Comparison of ENCODE assay signal across 20 mouse cellular contexts in genomic region chr6:140492043-140492442, GRCm38 (mm10).
DNase-seq lines count a peak whose midpoint lies in the region; ATAC-seq and TF ChIP-seq lines count a peak whose summit lies in the region.
"Had no signal": no experiment of that assay in that cellular context is flagged by ENCODE, and none has a peak within 500 bp of the region (broad histone marks: within the 10 kb centered on the region; RNA-seq: fewer than 3 reads in every experiment).

No protein-coding gene starts in this region.

- H3K4me3 ChIP-seq in left cerebral cortex, adult 2 months: peak overlapping the region; percentile 46
- H3K4me3 ChIP-seq: embryonic facial prominence, embryonic 15.5 days; hindbrain, embryonic 10.5 days; limb, embryonic 15.5 days; liver, embryonic 15.5 days; midbrain, embryonic 13.5 days had no signal

- peak; percentile 22 for ATAC-seq in frontal cortex, adult (ENCODE audit: low TSS enrichment)
- ATAC-seq: inflammation-experienced regulatory T-cells, adult 6 months; lung, postnatal 0 days; midbrain, embryonic 13.5 days had no signal

- peak overlapping the region; percentile 87; the same call in 1 of the 2 replicates for H3K27ac ChIP-seq in left cerebral cortex, adult 2 months
- H3K27ac ChIP-seq: embryonic facial prominence, embryonic 15.5 days; hindbrain, embryonic 10.5 days; limb, embryonic 15.5 days; liver, embryonic 15.5 days; midbrain, embryonic 13.5 days had no signal

- intact Hi-C loops in left cerebral cortex, adult 2 months (cut with DNase I): no loop called here

- no peak for DNase-seq in frontal cortex, postnatal 14 days (ENCODE audit: low spot score in 2 of 2)
- peak; percentile 77 for DNase-seq in right cerebral cortex, adult 18-20 months
- DNase-seq in right cerebral cortex, postnatal 4 days: no peak
- peak; percentile 47 to 51 for DNase-seq in left cerebral cortex, adult 2 months (ENCODE audit: extremely low spot score in 1 of 2, low spot score in 2 of 2)
- peak; percentile 65 to 79 for DNase-seq in right cerebral cortex, postnatal 36 days (ENCODE audit: low spot score in 2 of 2)
- DNase-seq in embryo, embryonic 10 days (ENCODE audit: low spot score): no peak
- no peak for DNase-seq in urinary bladder, postnatal 4 days (ENCODE audit: low spot score in 2 of 2)
- DNase-seq: forebrain, postnatal 0 days; gastrocnemius, postnatal 10 days; kidney, adult 2 months; kidney, postnatal 10 days; thymus, postnatal 4 days had no signal

- TF ChIP-seq CTCF in left cerebral cortex, adult 2 months (IDR thresholded peaks at IDR 0.05): no peak

Comparison
In these comparisons a context has a peak if more than half of its experiments do, and no peak if none do; other contexts are left out.
1. DNase-seq: peak in right cerebral cortex, adult 18-20 months (single experiment), left cerebral cortex, adult 2 months (2 of 2) and right cerebral cortex, postnatal 36 days (2 of 2); none in frontal cortex, postnatal 14 days (0 of 2), right cerebral cortex, postnatal 4 days (single experiment), embryo, embryonic 10 days (single experiment) and urinary bladder, postnatal 4 days (0 of 2).